ENCODE assay signal across 10 mouse cellular contexts in the genomic region with DNA sequence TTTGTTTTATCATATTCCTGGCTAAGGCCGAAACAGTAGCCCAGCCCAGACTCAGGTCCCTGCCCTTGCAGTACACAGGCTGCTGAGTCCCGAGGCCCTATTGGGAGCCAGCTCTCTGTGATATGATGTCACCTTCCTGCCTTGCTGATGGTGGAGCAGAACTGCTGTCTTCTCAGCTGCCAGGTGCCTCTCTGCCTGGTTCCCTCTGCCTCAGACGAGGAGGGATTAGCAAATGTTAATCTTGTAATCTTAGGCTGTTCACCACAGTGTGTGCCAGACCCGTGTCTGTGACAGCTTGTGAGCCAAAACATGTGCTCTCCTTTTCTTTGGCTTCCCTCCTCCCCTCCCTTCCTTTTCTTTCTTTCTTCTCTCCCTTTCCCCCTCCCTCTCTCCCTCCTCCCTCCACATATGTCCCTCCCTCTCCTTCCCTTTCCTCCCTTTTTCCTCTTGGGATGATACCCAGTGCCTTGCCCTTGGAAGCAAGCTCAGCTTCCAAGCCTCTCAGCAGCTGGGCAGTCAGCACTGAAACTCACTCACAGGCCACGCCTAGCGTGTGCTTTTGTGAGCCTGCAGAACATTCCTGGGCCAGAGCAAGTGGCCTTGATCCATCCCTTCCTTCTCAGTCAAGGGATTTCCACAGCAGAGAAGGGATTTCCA.
DNase-seq lines count a peak whose midpoint lies in the region; ATAC-seq lines count a peak whose summit lies in the region.
"Had no signal": no experiment of that assay in that cellular context is flagged by ENCODE, and none has a peak within 500 bp of the region (broad histone marks: within the 10 kb centered on the region; RNA-seq: fewer than 3 reads in every experiment).

No protein-coding gene starts in this region.

- 25% methylated on average over 6 of the region's 6 CpGs for WGBS in midbrain, embryonic 13.5 days

- no peak overlapping the region for H3K4me2 ChIP-seq in midbrain, embryonic 13.5 days (replicated peaks)

- peak; percentile 67 for ATAC-seq in midbrain, embryonic 13.5 days
- no peak for ATAC-seq in granulocyte monocyte progenitor cell, adult 5-6 weeks (replicated peaks; ENCODE audit: poor library complexity, severe bottlenecking)
- ATAC-seq: Patski had no signal

- H3K9ac ChIP-seq in midbrain, embryonic 13.5 days (replicated peaks): no peak overlapping the region

- H3K36me3 ChIP-seq in midbrain, embryonic 13.5 days: no peaks in the 10 kb centered on the region

- no peaks in the 10 kb centered on the region for H3K9me3 ChIP-seq in midbrain, embryonic 13.5 days

- 0 out of 2 replicates have a peak, but pooled peaks cover 3% of the 10 kb centered on the region for H3K27me3 ChIP-seq in midbrain, embryonic 13.5 days

- H3K27ac ChIP-seq in midbrain, embryonic 13.5 days: no peak overlapping the region

- H3K4me3 ChIP-seq in midbrain, embryonic 13.5 days (replicated peaks): no peak overlapping the region
- H3K4me3 ChIP-seq: erythroblast, embryonic 14.5 days had no signal

- peak; percentile 38 for DNase-seq in adrenal gland, postnatal 14 days
- no peak for DNase-seq in adrenal gland, postnatal 25 days
- DNase-seq in kidney, postnatal 10 days: peak; percentile 25
- DNase-seq in kidney, adult 18-20 months: no peak
- DNase-seq in ZHBTc4 (ENCODE audit: low read depth, low spot score): peak; percentile 30
- no peak for DNase-seq in thymus, postnatal 14 days

- peaks cover 11% of the 10 kb centered on the region; the same call in 1 of the 2 replicates for H3K4me1 ChIP-seq in midbrain, embryonic 13.5 days (replicated peaks)

Comparison
In these comparisons a context has a peak if more than half of its experiments do, and no peak if none do; other contexts are left out.
1. DNase-seq: peak in adrenal gland, postnatal 14 days (single experiment), kidney, postnatal 10 days (single experiment) and ZHBTc4 (single experiment); none in adrenal gland, postnatal 25 days (single experiment), kidney, adult 18-20 months (single experiment) and thymus, postnatal 14 days (single experiment).